Mouse (Mus musculus) bone marrow, adult 2 months (tissue): ENCODE measurements at regions not wholly inside any gene's neighbourhood (a gene's known extent, or its start where the extent isn't known, plus 50 kb on each side); places are given as distances from the start of the nearest gene placed in this dataset.

Source experiments
- H3K27ac ChIP-seq: fragments of 200-500 bp; 2 replicates; pipeline ENCODE4 v1.5.1; 2012; ENCODE audit warnings: low read depth, mild to moderate bottlenecking, control low read depth, inconsistent platforms, low read length; ENCODE audit not compliant: control insufficient read depth, poor library complexity, insufficient read depth
- H3K4me1 ChIP-seq: fragments of 200-500 bp; 2 replicates; pipeline ENCODE4 v1.6.1; 2011; ENCODE audit warnings: low read length; ENCODE audit not compliant: control insufficient read depth, insufficient read depth
- H3K4me3 ChIP-seq: fragments of 200-500 bp; replicated peaks from 2 replicates; pipeline ENCODE3; 2011; ENCODE audit warnings: mild to moderate bottlenecking, low read depth, low read length, control low read depth; ENCODE audit not compliant: control insufficient read depth
- CTCF ChIP-seq: fragments of 200-500 bp; IDR thresholded peaks from 2 replicates; pipeline ENCODE4 v1.5.1; 2011; ENCODE audit warnings: low read length, control low read depth; ENCODE audit not compliant: control insufficient read depth, insufficient read depth
- POLR2A ChIP-seq: fragments of 200-500 bp; IDR thresholded peaks from 2 replicates; pipeline ENCODE4 v1.6.1; 2011; ENCODE audit warnings: low read depth, mild to moderate bottlenecking, control low read depth, low read length, borderline replicate concordance; ENCODE audit not compliant: control insufficient read depth
- WGBS: fragments of 180-500 bp; shearing (Covaris S2); methylation state at CpG from one replicate; pipeline ENCODE4 v1.1.7; 2018; 5-methylcytosine and 5-hydroxymethylcytosine counted together

DNA sequence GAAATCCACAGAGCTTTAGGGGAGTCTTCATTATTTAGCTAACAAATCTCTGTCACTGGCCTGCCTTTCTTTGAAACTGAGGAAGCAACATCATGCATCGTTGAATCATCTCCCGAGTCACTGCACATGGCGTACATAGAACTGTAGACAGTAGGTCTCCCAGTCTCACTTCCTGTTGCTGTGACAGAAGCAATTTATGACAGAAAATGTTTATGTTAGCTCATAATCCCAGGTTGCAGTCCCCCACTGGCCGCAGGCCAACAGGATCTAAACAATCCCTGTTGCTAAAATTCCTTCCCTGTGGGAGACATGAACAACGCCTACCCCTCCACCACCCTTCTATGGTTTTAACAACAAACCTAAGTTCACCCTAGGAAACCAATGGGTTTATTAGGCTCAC lies 118.0 kb downstream of the Psat1 start:
- no peak overlapping the region for H3K4me3 ChIP-seq
- TF ChIP-seq POLR2A (no peak), CTCF (no peak)
- peak overlapping the region; percentile 51; the same call in 1 of the 2 replicates for H3K27ac ChIP-seq
- WGBS, result 22% methylated on average over 5 of the region's 5 CpGs
- H3K4me1 ChIP-seq, result peaks cover 3% of the 10 kb centered on the region; the same call in 1 of the 2 replicates

DNA sequence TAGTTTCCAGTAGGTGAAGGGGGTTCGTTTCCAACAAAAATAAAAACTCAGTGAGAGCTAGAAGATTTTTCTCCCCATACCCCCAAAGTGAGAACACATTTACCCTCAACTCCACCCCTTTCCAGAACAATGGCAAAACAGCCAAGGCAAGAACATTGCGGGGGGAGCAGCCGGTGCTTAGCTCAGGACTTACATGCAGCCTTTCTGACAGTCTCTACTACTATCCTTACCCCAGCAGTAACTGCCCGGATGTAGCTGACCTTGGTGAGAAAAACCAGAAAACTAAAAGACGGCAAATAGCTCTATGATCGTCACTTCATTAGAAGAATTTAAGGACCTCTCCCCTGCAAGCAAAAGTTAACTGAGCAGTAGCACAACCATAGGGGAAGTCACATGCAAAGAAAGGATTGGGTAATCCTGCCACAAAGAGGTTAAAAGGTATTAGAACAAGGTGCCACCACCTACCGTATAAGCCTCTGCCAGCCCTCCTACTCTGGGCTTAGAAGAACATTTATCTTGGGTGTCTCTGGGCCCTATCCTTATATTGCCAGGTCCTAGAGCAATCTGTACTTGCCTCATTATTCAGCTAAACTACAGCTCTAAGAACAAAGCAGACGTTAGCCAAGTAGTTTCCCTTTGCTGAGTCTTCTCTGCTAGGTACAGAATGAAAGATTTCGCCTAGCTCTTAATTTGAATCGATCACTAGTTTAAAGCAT lies 119.0 kb downstream of the Psat1 start:
- H3K4me3 ChIP-seq, result no peak overlapping the region
- 62% methylated on average over 10 of the region's 10 CpGs for WGBS
- TF ChIP-seq POLR2A (no peak), CTCF (no peak)
- no peak overlapping the region for H3K27ac ChIP-seq
- H3K4me1 ChIP-seq, result peaks cover 4% of the 10 kb centered on the region; the same call in 1 of the 2 replicates

DNA sequence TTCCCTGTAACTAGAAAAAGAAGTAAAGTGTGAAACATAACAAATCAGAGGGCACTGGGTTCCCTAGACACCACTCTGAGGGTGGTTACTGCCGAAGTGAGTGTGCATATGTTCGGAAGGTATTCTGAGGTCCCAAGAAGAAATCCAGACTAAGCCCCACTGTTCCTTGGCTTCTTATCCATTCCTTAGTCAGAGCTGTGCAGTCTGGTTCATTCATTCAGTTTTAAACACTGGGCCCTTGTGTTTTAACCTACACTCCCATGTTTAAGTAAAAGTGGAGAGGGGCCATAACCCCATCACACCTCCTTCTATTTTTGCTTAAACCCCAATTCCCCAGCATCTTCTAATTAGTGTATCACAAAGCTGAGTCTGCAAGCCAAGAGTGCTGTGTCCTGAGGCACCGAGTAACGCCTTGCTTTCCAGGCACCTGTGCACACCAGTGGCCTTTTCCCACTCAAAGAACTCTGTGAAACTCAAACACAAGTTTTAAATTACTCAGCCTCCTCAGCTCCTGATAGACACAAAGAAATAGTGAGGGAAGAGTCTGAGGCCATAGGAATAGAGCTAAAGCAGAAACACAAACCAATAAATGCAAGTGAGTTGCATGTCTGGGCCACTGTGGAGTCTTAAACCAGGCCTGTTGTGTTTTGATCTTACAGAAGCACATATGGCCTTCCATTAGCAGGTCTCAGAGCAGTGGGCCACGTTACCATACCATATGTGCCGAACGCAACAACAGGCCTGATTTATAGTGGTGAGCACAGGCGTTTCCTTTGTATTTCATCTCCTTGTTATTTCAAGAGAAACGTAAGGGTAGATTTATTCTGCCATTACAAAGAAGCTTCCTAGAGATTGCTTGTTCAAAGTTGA lies 119.8 kb downstream of the Psat1 start:
- H3K4me1 ChIP-seq, result peaks cover 4% of the 10 kb centered on the region; the same call in 1 of the 2 replicates
- WGBS, result 82% methylated on average over 9 of the region's 9 CpGs
- TF ChIP-seq CTCF (no peak), POLR2A (no peak)
- H3K4me3 ChIP-seq, result no peak overlapping the region
- no peak overlapping the region for H3K27ac ChIP-seq

DNA sequence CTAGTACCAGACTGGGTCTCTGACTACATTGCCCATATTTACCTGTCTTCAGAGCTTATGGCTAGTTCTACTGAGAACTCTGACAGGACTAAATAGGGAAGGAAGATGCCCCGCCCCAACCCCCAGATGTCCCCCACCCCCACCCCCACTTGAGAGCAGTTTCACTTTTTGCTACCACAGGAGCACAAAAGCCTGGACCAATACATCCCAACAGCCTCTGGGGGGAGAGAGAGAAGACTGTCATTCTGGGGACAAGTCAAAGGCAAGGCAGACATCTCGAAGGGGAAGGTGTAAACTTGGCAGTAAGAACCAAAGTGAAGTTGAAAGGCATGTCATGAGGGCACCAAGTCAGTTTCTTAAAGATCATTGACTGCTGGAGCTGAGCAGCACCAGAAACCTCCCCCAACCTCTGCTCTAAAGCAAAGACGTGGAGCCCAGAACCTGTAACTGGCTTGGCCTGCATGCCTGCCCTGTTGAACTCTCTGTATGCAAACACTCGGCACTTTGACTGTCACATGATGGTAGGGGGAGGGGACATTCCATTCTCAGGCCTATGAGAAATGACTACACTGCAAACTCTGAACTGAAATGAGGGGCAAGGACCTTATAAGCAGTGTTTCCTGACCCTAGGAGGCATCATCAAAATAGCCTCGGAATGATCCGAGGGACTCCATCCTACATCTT lies 123.3 kb downstream of the Psat1 start:
- TF ChIP-seq POLR2A, result no peak
- TF ChIP-seq CTCF, result no peak
- WGBS, result 36% methylated on average over 6 of the region's 6 CpGs
- Histone ChIP-seq H3K4me1 (peaks cover 2% of the 10 kb centered on the region; the same call in 1 of the 2 replicates), H3K4me3 (no peak overlapping the region), H3K27ac (peak overlapping the region; percentile 24)

DNA sequence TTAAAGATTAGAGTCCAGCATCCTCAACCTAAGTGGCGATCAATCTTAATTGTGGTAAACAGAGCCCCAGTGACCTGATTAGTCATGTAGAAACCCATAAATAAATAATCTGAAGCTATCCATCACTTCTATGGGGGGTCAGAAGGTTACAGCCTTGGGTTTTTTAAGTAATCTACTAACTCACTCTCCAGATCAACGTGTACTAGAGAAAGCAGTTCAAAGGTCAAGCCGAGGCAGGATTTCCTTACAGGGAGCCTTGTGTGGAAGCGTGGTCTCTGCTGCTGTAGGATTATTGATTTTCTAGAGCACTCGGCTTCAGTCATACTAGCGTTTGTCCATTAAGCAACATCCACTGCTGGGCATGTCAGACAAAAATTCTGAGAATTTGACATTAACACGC lies 127.1 kb downstream of the Psat1 start:
- Histone ChIP-seq H3K4me3 (no peak overlapping the region), H3K4me1 (peaks cover 1% of the 10 kb centered on the region; the same call in 1 of the 2 replicates), H3K27ac (no peak overlapping the region)
- 86% methylated on average over 7 of the region's 7 CpGs for WGBS
- TF ChIP-seq CTCF, result no peak

DNA sequence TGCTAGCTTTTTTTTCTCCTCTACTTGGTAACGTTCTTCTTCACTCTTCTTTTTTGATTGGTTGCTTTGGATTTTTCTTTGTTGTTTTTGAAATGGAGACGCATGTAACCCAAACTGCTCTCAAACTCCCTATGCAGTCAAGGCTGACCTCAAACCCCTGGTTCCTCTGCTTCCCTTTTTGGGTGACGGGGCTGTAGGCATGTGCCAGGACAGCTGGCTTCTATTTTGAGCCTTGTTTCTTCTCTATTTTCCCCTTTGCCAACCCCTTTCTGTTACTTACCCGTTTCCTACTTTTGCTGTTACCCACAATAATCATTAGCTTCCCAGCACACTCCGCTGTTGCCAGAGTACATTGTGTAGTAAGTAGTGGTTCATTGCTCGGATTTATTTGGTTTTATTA lies 132.0 kb downstream of the Psat1 start:
- H3K27ac ChIP-seq, result no peak overlapping the region
- TF ChIP-seq CTCF (no peak), POLR2A (no peak)
- 2% methylated on average over 6 of the region's 6 CpGs for WGBS
- H3K4me1 ChIP-seq, result no peaks in the 10 kb centered on the region
- no peak overlapping the region for H3K4me3 ChIP-seq

DNA sequence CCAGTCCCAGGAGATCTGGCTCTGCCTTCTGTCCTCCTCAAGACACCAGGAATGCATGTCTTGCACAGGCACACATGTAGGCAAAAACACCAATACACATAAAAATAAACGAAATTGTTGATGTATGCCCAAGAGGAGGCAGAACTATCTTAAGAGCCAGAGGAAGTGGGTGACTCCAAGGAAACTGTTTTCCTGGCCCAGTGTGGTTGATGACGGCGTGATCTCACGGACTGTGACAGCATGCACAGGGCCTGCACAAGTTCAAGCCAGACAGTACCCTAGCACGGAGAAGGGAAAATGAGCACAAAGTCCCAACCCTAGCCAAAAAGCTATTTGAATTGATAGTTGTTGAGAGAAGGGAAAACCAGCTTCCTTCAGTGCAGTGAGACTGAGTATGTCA lies 138.1 kb downstream of the Psat1 start:
- Histone ChIP-seq H3K27ac (no peak overlapping the region), H3K4me1 (no peaks in the 10 kb centered on the region), H3K4me3 (no peak overlapping the region)
- TF ChIP-seq CTCF (no peak), POLR2A (no peak)
- WGBS, result 54% methylated on average over 5 of the region's 5 CpGs

DNA sequence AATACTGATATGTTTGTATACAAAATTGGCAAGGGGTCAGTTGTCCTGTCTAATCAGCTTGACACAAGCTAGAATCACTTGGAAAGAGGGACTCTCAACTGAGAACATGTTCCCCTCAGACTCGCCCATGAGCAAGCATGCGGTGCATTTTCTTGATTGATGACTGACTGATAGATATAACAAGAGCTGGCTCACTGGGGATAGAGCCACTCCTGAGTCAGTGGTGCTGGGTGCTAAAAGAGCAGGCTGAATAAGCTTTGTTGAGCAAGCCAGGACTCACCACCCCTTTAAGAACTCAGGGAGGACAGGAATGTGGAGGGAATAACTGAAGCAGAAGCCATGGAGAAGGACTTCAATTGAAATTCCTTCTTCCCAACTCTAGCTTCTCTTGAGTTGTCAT lies 139.5 kb downstream of the Psat1 start:
- H3K4me3 ChIP-seq, result no peak overlapping the region
- no peak overlapping the region for H3K27ac ChIP-seq
- WGBS, result 73% methylated on average over 2 of the region's 2 CpGs
- no peak for TF ChIP-seq POLR2A
- no peak for TF ChIP-seq CTCF
- no peaks in the 10 kb centered on the region for H3K4me1 ChIP-seq
